ENCODE assay signal across 26 mouse cellular contexts in genomic region chr2:145686017-145686416, GRCm38 (mm10). TPM values are rescaled to one million over a fixed set of nuclear protein-coding genes. Genes with fewer than 3 reads are reported as not detected.
A peak's percentile ranks its signal among the peaks of the same experiment; 100 is the strongest.
DNase-seq lines count a peak whose midpoint lies in the region; ATAC-seq and TF ChIP-seq lines count a peak whose summit lies in the region.
"Had no signal": no experiment of that assay in that cellular context is flagged by ENCODE, and none has a peak within 500 bp of the region (broad histone marks: within the 10 kb centered on the region; RNA-seq: fewer than 3 reads in every experiment).

No protein-coding gene starts in this region.

- H3K27me3 ChIP-seq in kidney, embryonic 15.5 days, result no peaks in the 10 kb centered on the region
- no peaks in the 10 kb centered on the region for H3K27me3 ChIP-seq in hindbrain, postnatal 0 days (ENCODE audit: insufficient read depth, low read length)
- H3K27me3 ChIP-seq in heart, embryonic 11.5 days (ENCODE audit: control insufficient read depth, insufficient read depth, low read length), result no peaks in the 10 kb centered on the region
- H3K27me3 ChIP-seq: embryonic facial prominence, embryonic 12.5 days; embryonic facial prominence, embryonic 15.5 days; heart, embryonic 12.5 days; heart, embryonic 15.5 days; hindbrain, embryonic 13.5 days had no signal

- WGBS in kidney, embryonic 15.5 days, result 79% methylated on average over 4 of the region's 4 CpGs
- WGBS in hindbrain, postnatal 0 days, result 89% methylated on average over 4 of the region's 4 CpGs
- WGBS in heart, embryonic 11.5 days (ENCODE audit: insufficient replicate concordance), result 79% methylated on average over 4 of the region's 4 CpGs

- no peak for TF ChIP-seq CTCF in hindbrain, postnatal 0 days (IDR thresholded peaks at IDR 0.05; ENCODE audit: low read depth)

- peaks cover 40% of the 10 kb centered on the region for H3K4me1 ChIP-seq in kidney, embryonic 15.5 days
- peaks cover 4% of the 10 kb centered on the region; the same call in 1 of the 2 replicates for H3K4me1 ChIP-seq in hindbrain, postnatal 0 days (ENCODE audit: insufficient read depth, low read length)
- H3K4me1 ChIP-seq in heart, embryonic 11.5 days (ENCODE audit: control insufficient read depth, insufficient read depth, low read length), result peaks cover 7% of the 10 kb centered on the region; the same call in 1 of the 2 replicates

- H3K9ac ChIP-seq in kidney, embryonic 15.5 days, result no peak overlapping the region
- no peak overlapping the region for H3K9ac ChIP-seq in hindbrain, postnatal 0 days (replicated peaks; ENCODE audit: low read length)
- no peak overlapping the region for H3K9ac ChIP-seq in heart, embryonic 11.5 days (ENCODE audit: low read depth, low read length)
- H3K9ac ChIP-seq: embryonic facial prominence, embryonic 12.5 days; embryonic facial prominence, embryonic 15.5 days; forebrain, postnatal 0 days; heart, embryonic 12.5 days; heart, embryonic 15.5 days; hindbrain, embryonic 13.5 days had no signal

- peak; percentile 47; the same call in 1 of the 2 replicates for ATAC-seq in kidney, embryonic 15.5 days (replicated peaks; ENCODE audit: low FRiP score)
- no peak for ATAC-seq in hindbrain, postnatal 0 days
- ATAC-seq in heart, embryonic 11.5 days (replicated peaks; ENCODE audit: insufficient number of reproducible peaks, low FRiP score, low TSS enrichment), result no peak
- ATAC-seq: forebrain, embryonic 14.5 days; forebrain, postnatal 0 days; hindbrain, embryonic 16.5 days had no signal

- H3K4me2 ChIP-seq in kidney, embryonic 15.5 days, result no peak overlapping the region
- H3K4me2 ChIP-seq in hindbrain, postnatal 0 days (ENCODE audit: low read depth, low read length), result no peak overlapping the region
- no peak overlapping the region for H3K4me2 ChIP-seq in heart, embryonic 11.5 days
- H3K4me2 ChIP-seq: embryonic facial prominence, embryonic 12.5 days; embryonic facial prominence, embryonic 15.5 days; heart, embryonic 12.5 days; heart, embryonic 15.5 days; hindbrain, embryonic 13.5 days had no signal

- no peak overlapping the region for H3K27ac ChIP-seq in kidney, embryonic 15.5 days
- H3K27ac ChIP-seq in hindbrain, postnatal 0 days, result no peak overlapping the region
- no peak overlapping the region for H3K27ac ChIP-seq in heart, embryonic 11.5 days (ENCODE audit: low read depth, low read length)
- H3K27ac ChIP-seq: embryonic facial prominence, embryonic 12.5 days; embryonic facial prominence, embryonic 15.5 days; gastrocnemius, adult 2 months; heart, embryonic 15.5 days; hindbrain, embryonic 10.5 days; hindbrain, embryonic 13.5 days had no signal

- no peaks in the 10 kb centered on the region for H3K36me3 ChIP-seq in kidney, embryonic 15.5 days
- no peaks in the 10 kb centered on the region for H3K36me3 ChIP-seq in hindbrain, postnatal 0 days (ENCODE audit: insufficient read depth, low read length)
- no peaks in the 10 kb centered on the region for H3K36me3 ChIP-seq in heart, embryonic 11.5 days (ENCODE audit: control insufficient read depth, insufficient read depth, low read length)
- H3K36me3 ChIP-seq: embryonic facial prominence, embryonic 12.5 days; embryonic facial prominence, embryonic 15.5 days; heart, embryonic 12.5 days; heart, embryonic 15.5 days; hindbrain, embryonic 10.5 days; hindbrain, embryonic 13.5 days had no signal

- no peak for DNase-seq in kidney, adult 18-20 months
- peak; percentile 44 for DNase-seq in 3T3-L1 (ENCODE audit: low read depth, low spot score)
- DNase-seq in Muller cell, postnatal 12 days (ENCODE audit: inconsistent ontology term), result peak; percentile 46
- no peak for DNase-seq in hindbrain, postnatal 0 days (ENCODE audit: low spot score)
- DNase-seq: adrenal gland, adult 2 months; adrenal gland, postnatal 14 days; cerebellum, adult 11 months; cerebellum, adult 2 months; cerebellum, adult 9-11 months; cerebellum, postnatal 25 days; forebrain, postnatal 0 days; gastrocnemius, adult 2 months; gastrocnemius, postnatal 14 days; heart, adult 11 months; heart, postnatal 10 days; heart, postnatal 36 days had no signal

- no peaks in the 10 kb centered on the region for H3K9me3 ChIP-seq in kidney, embryonic 15.5 days (replicated peaks)
- H3K9me3 ChIP-seq in hindbrain, postnatal 0 days (ENCODE audit: low read length), result no peaks in the 10 kb centered on the region
- H3K9me3 ChIP-seq in heart, embryonic 11.5 days (replicated peaks; ENCODE audit: control insufficient read depth, low read length), result no peaks in the 10 kb centered on the region
- H3K9me3 ChIP-seq: embryonic facial prominence, embryonic 12.5 days; embryonic facial prominence, embryonic 15.5 days; heart, embryonic 12.5 days; heart, embryonic 15.5 days; hindbrain, embryonic 10.5 days; hindbrain, embryonic 13.5 days had no signal

- no peak overlapping the region for H3K4me3 ChIP-seq in kidney, embryonic 15.5 days (replicated peaks)
- H3K4me3 ChIP-seq in hindbrain, postnatal 0 days (ENCODE audit: low read length), result no peak overlapping the region
- H3K4me3 ChIP-seq in heart, embryonic 11.5 days (ENCODE audit: low read depth, low read length), result no peak overlapping the region
- H3K4me3 ChIP-seq: embryonic facial prominence, embryonic 12.5 days; embryonic facial prominence, embryonic 15.5 days; gastrocnemius, adult 2 months; heart, embryonic 12.5 days; heart, embryonic 15.5 days; hindbrain, embryonic 10.5 days; hindbrain, embryonic 13.5 days had no signal

RNA-seq across cellular contexts. Expression of gene Rin2, which starts 11.0 kb away (rescaled TPM):
- 32.1 and 33.0 TPM in 2 replicates for polyA plus RNA-seq in kidney, embryonic 15.5 days (2015; fragmentation: Nextera tagmentation; extraction: Ambion mirVana)
- 11.7 and 16.2 TPM in 2 replicates for total RNA-seq in hindbrain, postnatal 0 days (2014; rRNA removed)
- 9.4 and 9.8 TPM in 2 replicates for polyA plus RNA-seq in hindbrain, postnatal 0 days (2015; fragmentation: Nextera tagmentation; extraction: Ambion mirVana)
- polyA plus RNA-seq in heart, embryonic 11.5 days (2014; fragmentation: Nextera tagmentation; extraction: Ambion mirVana), result 16.3 and 21.1 TPM in 2 replicates

Comparison
In these comparisons a context has a peak if more than half of its experiments do, and no peak if none do; other contexts are left out.
1. DNase-seq: peak in 3T3-L1 (single experiment) and Muller cell, postnatal 12 days (single experiment); none in kidney, adult 18-20 months (single experiment) and hindbrain, postnatal 0 days (single experiment).